Mouse (Mus musculus): Measurements from ENCODE around the gene Kctd21. TPM values are rescaled to one million over a fixed set of nuclear protein-coding genes. Genes with fewer than 3 reads are reported as not detected.

Gene Kctd21
- 7.5 and 9.8 TPM in 2 replicates for polyA plus RNA-seq (2014; fragmentation: Nextera tagmentation; extraction: Ambion mirVana)

- ATAC-seq (ENCODE audit: low read depth) = peak; percentile 99
- no peaks in the 10 kb centered on the region for H3K9me3 ChIP-seq (ENCODE audit: control insufficient read depth, low read length)
- H3K4me2 ChIP-seq (ENCODE audit: low read depth, low read length) = peak within 1 kb of the TSS; percentile 58
- peak within 1 kb of the TSS; percentile 71 for H3K9ac ChIP-seq (replicated peaks; ENCODE audit: low read depth, low read length)
- H3K4me3 ChIP-seq (ENCODE audit: low read depth, low read length) = peak within 1 kb of the TSS; percentile 76
- WGBS = under 1% methylated on average over 67 of the region's 68 CpGs
- no peaks in the 10 kb centered on the region for H3K36me3 ChIP-seq (ENCODE audit: control insufficient read depth, insufficient read depth, low read length)
- H3K27me3 ChIP-seq (ENCODE audit: control insufficient read depth, insufficient read depth, low read length) = no peaks in the 10 kb centered on the region
- peaks cover 13% of the 10 kb centered on the region; the same call in 1 of the 2 replicates for H3K4me1 ChIP-seq (ENCODE audit: control insufficient read depth, insufficient read depth, low read length)
- H3K27ac ChIP-seq (ENCODE audit: low read depth, low read length) = no peak within 1 kb of the TSS
Measured at GRCm38 (mm10) chr7:97331726-97332666, at the start of gene Kctd21, which contains the start of gene Usp35. Gene Kctd21 (plus strand): TSS chr7:97332327. Gene Usp35 (minus strand): TSS chr7:97332020.

- Histone ChIP-seq H3K9me3 (ENCODE audit: control insufficient read depth, low read length) (no peaks in the 10 kb centered on the region), H3K9ac (replicated peaks; ENCODE audit: low read depth, low read length) (no peak overlapping the region), H3K4me3 (ENCODE audit: low read depth, low read length) (no peak overlapping the region), H3K36me3 (ENCODE audit: control insufficient read depth, insufficient read depth, low read length) (0 out of 2 replicates have a peak, but pooled peaks cover 4% of the 10 kb centered on the region), H3K27ac (ENCODE audit: low read depth, low read length) (no peak overlapping the region), H3K4me2 (ENCODE audit: low read depth, low read length) (no peak overlapping the region), H3K4me1 (ENCODE audit: control insufficient read depth, insufficient read depth, low read length) (no peaks in the 10 kb centered on the region), H3K27me3 (ENCODE audit: control insufficient read depth, insufficient read depth, low read length) (no peaks in the 10 kb centered on the region)
- ATAC-seq (ENCODE audit: low read depth) = no peak
- 58% methylated on average over 2 of the region's 2 CpGs for WGBS
Measured at GRCm38 (mm10) chr7:97296986-97297385, 35.1 kb upstream of the Kctd21 start.

- 2% methylated on average over 2 of the region's 2 CpGs for WGBS
- no peak overlapping the region for H3K9ac ChIP-seq (replicated peaks; ENCODE audit: low read depth, low read length)
- H3K36me3 ChIP-seq (ENCODE audit: control insufficient read depth, insufficient read depth, low read length) = 0 out of 2 replicates have a peak, but pooled peaks cover 4% of the 10 kb centered on the region
- H3K27me3 ChIP-seq (ENCODE audit: control insufficient read depth, insufficient read depth, low read length) = no peaks in the 10 kb centered on the region
- no peak overlapping the region for H3K4me2 ChIP-seq (ENCODE audit: low read depth, low read length)
- no peak overlapping the region for H3K4me3 ChIP-seq (ENCODE audit: low read depth, low read length)
- peak; percentile 56; the same call in 1 of the 2 replicates for ATAC-seq (ENCODE audit: low read depth)
- no peaks in the 10 kb centered on the region for H3K9me3 ChIP-seq (ENCODE audit: control insufficient read depth, low read length)
- no peaks in the 10 kb centered on the region for H3K4me1 ChIP-seq (ENCODE audit: control insufficient read depth, insufficient read depth, low read length)
- no peak overlapping the region for H3K27ac ChIP-seq (ENCODE audit: low read depth, low read length)
Measured at GRCm38 (mm10) chr7:97297466-97297865, 34.7 kb upstream of the Kctd21 start.

- 95% methylated on average over 2 of the region's 2 CpGs for WGBS
Measured at GRCm38 (mm10) chr7:97298279-97298678, 33.8 kb upstream of the Kctd21 start.

GRCm38 (mm10) chr7:97298943-97299342 lies 33.2 kb upstream of the Kctd21 start:
- no peak for ATAC-seq (ENCODE audit: low read depth)
- H3K4me3 ChIP-seq (ENCODE audit: low read depth, low read length) = no peak overlapping the region
- no peaks in the 10 kb centered on the region for H3K9me3 ChIP-seq (ENCODE audit: control insufficient read depth, low read length)
- H3K36me3 ChIP-seq (ENCODE audit: control insufficient read depth, insufficient read depth, low read length) = 0 out of 2 replicates have a peak, but pooled peaks cover 7% of the 10 kb centered on the region
- H3K4me1 ChIP-seq (ENCODE audit: control insufficient read depth, insufficient read depth, low read length) = no peaks in the 10 kb centered on the region
- 87% methylated on average over 6 of the region's 6 CpGs for WGBS
- no peak overlapping the region for H3K27ac ChIP-seq (ENCODE audit: low read depth, low read length)
- H3K9ac ChIP-seq (replicated peaks; ENCODE audit: low read depth, low read length) = no peak overlapping the region
- no peak overlapping the region for H3K4me2 ChIP-seq (ENCODE audit: low read depth, low read length)
- no peaks in the 10 kb centered on the region for H3K27me3 ChIP-seq (ENCODE audit: control insufficient read depth, insufficient read depth, low read length)

More at GRCm38 (mm10) chr7:97298279-97298678, 33.8 kb upstream of the Kctd21 start:
- H3K4me3 ChIP-seq (ENCODE audit: low read depth, low read length) = no peak overlapping the region
- no peak overlapping the region for H3K27ac ChIP-seq (ENCODE audit: low read depth, low read length)
- no peak overlapping the region for H3K9ac ChIP-seq (replicated peaks; ENCODE audit: low read depth, low read length)
- no peak overlapping the region for H3K4me2 ChIP-seq (ENCODE audit: low read depth, low read length)
- no peak for ATAC-seq (ENCODE audit: low read depth)
- no peaks in the 10 kb centered on the region for H3K9me3 ChIP-seq (ENCODE audit: control insufficient read depth, low read length)
- 0 out of 2 replicates have a peak, but pooled peaks cover 6% of the 10 kb centered on the region for H3K36me3 ChIP-seq (ENCODE audit: control insufficient read depth, insufficient read depth, low read length)
- H3K27me3 ChIP-seq (ENCODE audit: control insufficient read depth, insufficient read depth, low read length) = no peaks in the 10 kb centered on the region
- H3K4me1 ChIP-seq (ENCODE audit: control insufficient read depth, insufficient read depth, low read length) = no peaks in the 10 kb centered on the region

- Histone ChIP-seq H3K9ac (replicated peaks; ENCODE audit: low read depth, low read length) (no peak overlapping the region), H3K4me3 (ENCODE audit: low read depth, low read length) (no peak overlapping the region), H3K27me3 (ENCODE audit: control insufficient read depth, insufficient read depth, low read length) (no peaks in the 10 kb centered on the region), H3K4me1 (ENCODE audit: control insufficient read depth, insufficient read depth, low read length) (no peaks in the 10 kb centered on the region), H3K27ac (ENCODE audit: low read depth, low read length) (no peak overlapping the region), H3K9me3 (ENCODE audit: control insufficient read depth, low read length) (no peaks in the 10 kb centered on the region), H3K4me2 (ENCODE audit: low read depth, low read length) (no peak overlapping the region), H3K36me3 (ENCODE audit: control insufficient read depth, insufficient read depth, low read length) (peaks cover 12% of the 10 kb centered on the region; the same call in 1 of the 2 replicates)
- WGBS = 90% methylated on average over 2 of the region's 2 CpGs
- ATAC-seq (ENCODE audit: low read depth) = no peak
Measured at GRCm38 (mm10) chr7:97300914-97301313, 31.2 kb upstream of the Kctd21 start.

- 87% methylated on average over 8 of the region's 8 CpGs for WGBS
- Histone ChIP-seq H3K4me2 (ENCODE audit: low read depth, low read length) (no peak overlapping the region), H3K27ac (ENCODE audit: low read depth, low read length) (no peak overlapping the region)
Measured at GRCm38 (mm10) chr7:97301321-97301720, 30.8 kb upstream of the Kctd21 start.

GRCm38 (mm10) chr7:97302261-97302660 lies 29.9 kb upstream of the Kctd21 start:
- Histone ChIP-seq H3K27me3 (ENCODE audit: control insufficient read depth, insufficient read depth, low read length) (no peaks in the 10 kb centered on the region), H3K36me3 (ENCODE audit: control insufficient read depth, insufficient read depth, low read length) (peaks cover 15% of the 10 kb centered on the region; the same call in 1 of the 2 replicates), H3K27ac (ENCODE audit: low read depth, low read length) (no peak overlapping the region), H3K9ac (replicated peaks; ENCODE audit: low read depth, low read length) (no peak overlapping the region), H3K9me3 (ENCODE audit: control insufficient read depth, low read length) (no peaks in the 10 kb centered on the region), H3K4me1 (ENCODE audit: control insufficient read depth, insufficient read depth, low read length) (no peaks in the 10 kb centered on the region), H3K4me3 (ENCODE audit: low read depth, low read length) (no peak overlapping the region), H3K4me2 (ENCODE audit: low read depth, low read length) (no peak overlapping the region)
- 92% methylated on average over 4 of the region's 4 CpGs for WGBS
- no peak for ATAC-seq (ENCODE audit: low read depth)

More at GRCm38 (mm10) chr7:97301321-97301720, 30.8 kb upstream of the Kctd21 start:
- H3K27me3 ChIP-seq (ENCODE audit: control insufficient read depth, insufficient read depth, low read length) = no peaks in the 10 kb centered on the region
- peaks cover 15% of the 10 kb centered on the region; the same call in 1 of the 2 replicates for H3K36me3 ChIP-seq (ENCODE audit: control insufficient read depth, insufficient read depth, low read length)
- no peak for ATAC-seq (ENCODE audit: low read depth)
- H3K9ac ChIP-seq (replicated peaks; ENCODE audit: low read depth, low read length) = no peak overlapping the region
- no peaks in the 10 kb centered on the region for H3K4me1 ChIP-seq (ENCODE audit: control insufficient read depth, insufficient read depth, low read length)
- H3K9me3 ChIP-seq (ENCODE audit: control insufficient read depth, low read length) = no peaks in the 10 kb centered on the region
- no peak overlapping the region for H3K4me3 ChIP-seq (ENCODE audit: low read depth, low read length)

- H3K27ac ChIP-seq (ENCODE audit: low read depth, low read length) = no peak overlapping the region
- no peak overlapping the region for H3K4me3 ChIP-seq (ENCODE audit: low read depth, low read length)
- no peak overlapping the region for H3K9ac ChIP-seq (replicated peaks; ENCODE audit: low read depth, low read length)
- no peaks in the 10 kb centered on the region for H3K4me1 ChIP-seq (ENCODE audit: control insufficient read depth, insufficient read depth, low read length)
- no peaks in the 10 kb centered on the region for H3K9me3 ChIP-seq (ENCODE audit: control insufficient read depth, low read length)
- no peak overlapping the region for H3K4me2 ChIP-seq (ENCODE audit: low read depth, low read length)
- peaks cover 15% of the 10 kb centered on the region; the same call in 1 of the 2 replicates for H3K36me3 ChIP-seq (ENCODE audit: control insufficient read depth, insufficient read depth, low read length)
- 88% methylated on average over 4 of the region's 4 CpGs for WGBS
- H3K27me3 ChIP-seq (ENCODE audit: control insufficient read depth, insufficient read depth, low read length) = no peaks in the 10 kb centered on the region
- no peak for ATAC-seq (ENCODE audit: low read depth)
Measured at GRCm38 (mm10) chr7:97302876-97303275, 29.3 kb upstream of the Kctd21 start.
